Mouse (Mus musculus) cerebellum, adult 11 months (tissue): Measurements from ENCODE around the gene Naa38.

Experiments used
- DNase-seq: peaks from one replicate; pipeline ENCODE4 v3.0.0; 2022

Gene Naa38

GRCm38 (mm10) chr11:69395235-69395633, at the start of gene Naa38, which contains the start of gene Cyb5d1:
Gene Naa38, plus strand, starts transcription at chr11:69395487.
Gene Cyb5d1, minus strand, starts transcription at chr11:69395631.
- peak; percentile 91 for DNase-seq

GRCm38 (mm10) chr11:69346441-69346840, 48.8 kb upstream of the Naa38 start:
- DNase-seq: no peak

GRCm38 (mm10) chr11:69356544-69356943, 38.7 kb upstream of the Naa38 start:
- DNase-seq: no peak

- DNase-seq: no peak
These were observed 37.6 kb upstream of the Naa38 start for GRCm38 (mm10) chr11:69357690-69358089.

GRCm38 (mm10) chr11:69362021-69362420, 33.3 kb upstream of the Naa38 start:
- no peak for DNase-seq

- DNase-seq: no peak
These were observed 32.8 kb upstream of the Naa38 start for GRCm38 (mm10) chr11:69362479-69362878.

GRCm38 (mm10) chr11:69364376-69364775, 30.9 kb upstream of the Naa38 start:
- DNase-seq: no peak

GRCm38 (mm10) chr11:69364910-69365309, 30.4 kb upstream of the Naa38 start:
- peak; percentile 88 for DNase-seq

- DNase-seq: no peak
These were observed 29.6 kb upstream of the Naa38 start for GRCm38 (mm10) chr11:69365722-69366121.

GRCm38 (mm10) chr11:69366157-69366854, 29.0 kb upstream of the Naa38 start:
- peak; percentile 75 for DNase-seq

- DNase-seq: no peak
These were observed 28.3 kb upstream of the Naa38 start for GRCm38 (mm10) chr11:69366855-69367615.

GRCm38 (mm10) chr11:69367616-69368355, 27.5 kb upstream of the Naa38 start:
- no peak for DNase-seq

- peak; percentile 51 for DNase-seq
These were observed 26.7 kb upstream of the Naa38 start for GRCm38 (mm10) chr11:69368356-69369214.

GRCm38 (mm10) chr11:69369215-69369989, 25.9 kb upstream of the Naa38 start, which contains the start of gene Chd3:
Gene Chd3, minus strand, starts transcription at chr11:69369406.
- no peak for DNase-seq

GRCm38 (mm10) chr11:69369990-69370816, 25.1 kb upstream of the Naa38 start:
- no peak for DNase-seq

GRCm38 (mm10) chr11:69370817-69371215, 24.5 kb upstream of the Naa38 start:
- DNase-seq: no peak

- no peak for DNase-seq
These were observed 23.7 kb upstream of the Naa38 start for GRCm38 (mm10) chr11:69371601-69372000.

GRCm38 (mm10) chr11:69372056-69372779, 23.1 kb upstream of the Naa38 start:
- peak; percentile 89 for DNase-seq

- no peak for DNase-seq
These were observed 22.5 kb upstream of the Naa38 start for GRCm38 (mm10) chr11:69372780-69373170.
